Comparison of ENCODE assay signal across 9 mouse cellular contexts in the genomic region with DNA sequence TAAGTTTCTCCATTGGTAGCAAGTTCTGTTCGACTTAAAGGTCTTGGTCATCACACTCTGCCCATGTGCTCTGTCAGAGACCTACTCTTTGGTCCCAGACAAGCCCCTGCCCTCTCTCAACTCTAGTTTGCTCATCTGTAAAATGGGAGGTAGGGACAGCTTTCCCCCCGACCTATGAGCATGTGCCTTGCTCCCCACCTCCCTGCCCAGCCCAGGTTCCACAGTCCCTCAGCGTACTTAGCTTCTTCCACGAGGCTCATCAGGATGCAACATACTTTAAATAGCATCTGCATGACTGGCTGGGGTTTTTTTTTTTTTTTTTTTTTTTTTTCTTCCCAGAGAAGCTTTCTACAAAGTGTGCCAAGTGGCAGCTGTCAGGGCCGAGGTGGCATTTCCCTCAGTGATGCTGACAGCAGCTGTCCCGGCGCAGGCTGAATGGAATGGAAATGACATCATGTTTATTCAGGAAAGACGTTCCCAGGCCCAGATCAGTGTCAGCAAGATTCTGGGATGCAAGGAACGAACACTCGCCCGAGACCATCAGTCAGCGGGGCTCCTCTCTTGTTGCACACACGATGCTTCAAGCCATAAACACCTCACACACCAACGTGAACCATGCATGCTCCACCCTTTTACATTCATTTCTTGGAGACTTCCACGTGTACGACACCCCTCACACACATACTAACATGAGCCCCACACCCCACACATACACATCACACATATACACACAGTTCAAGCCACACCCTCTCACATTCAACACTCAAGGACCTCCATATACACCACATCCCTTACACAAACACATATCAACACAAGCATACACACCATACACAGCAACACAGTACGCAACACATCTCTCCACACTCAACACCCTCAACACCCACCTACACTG. TPM values are rescaled to one million over a fixed set of nuclear protein-coding genes. Genes with fewer than 3 reads are reported as not detected.
DNase-seq lines count a peak whose midpoint lies in the region; ATAC-seq and TF ChIP-seq lines count a peak whose summit lies in the region.
"Had no signal": no experiment of that assay in that cellular context is flagged by ENCODE, and none has a peak within 500 bp of the region (broad histone marks: within the 10 kb centered on the region; RNA-seq: fewer than 3 reads in every experiment).

No protein-coding gene starts in this region.

- peak; percentile 32 for ATAC-seq in lung, postnatal 0 days

- WGBS in lung, postnatal 0 days = 39% methylated on average over 17 of the region's 17 CpGs
- 40% methylated on average over 17 of the region's 17 CpGs for WGBS in lung, adult 2 months

- no peaks in the 10 kb centered on the region for H3K9me3 ChIP-seq in lung, postnatal 0 days (ENCODE audit: low read length)

- H3K9ac ChIP-seq in lung, postnatal 0 days (replicated peaks; ENCODE audit: low read depth) = no peak overlapping the region

- no peak overlapping the region for H3K27ac ChIP-seq in lung, postnatal 0 days (ENCODE audit: low read length)
- H3K27ac ChIP-seq: kidney, postnatal 0 days had no signal

- H3K4me3 ChIP-seq in lung, postnatal 0 days (ENCODE audit: low read depth, low read length) = no peak overlapping the region
- no peak overlapping the region for H3K4me3 ChIP-seq in lung, adult 2 months (replicated peaks; ENCODE audit: extremely low read depth, low read depth, low read length)

- no peak for TF ChIP-seq EP300 in lung, postnatal 0 days (IDR thresholded peaks at IDR 0.05)

- no peak overlapping the region for H3K4me2 ChIP-seq in lung, postnatal 0 days (replicated peaks; ENCODE audit: low read depth, low read length)

- H3K4me1 ChIP-seq in lung, postnatal 0 days (ENCODE audit: insufficient read depth, low read depth, low read length) = no peaks in the 10 kb centered on the region
- H3K4me1 ChIP-seq in lung, adult 2 months (ENCODE audit: control insufficient read depth, insufficient read depth, low read length) = no peaks in the 10 kb centered on the region

- peak; percentile 11 for DNase-seq in lung, postnatal 0 days (ENCODE audit: low spot score)
- no peak for DNase-seq in lung, adult 2 months
- peak; percentile 45 to 63 for DNase-seq in frontal cortex, postnatal 36 days (ENCODE audit: low spot score in 2 of 2)
- peak; percentile 8 for DNase-seq in lung, postnatal 14 days
- DNase-seq in skeletal muscle tissue, adult 2 months (ENCODE audit: low read depth, low spot score) = peak; percentile 91
- DNase-seq in urinary bladder, postnatal 10 days (ENCODE audit: low spot score) = no peak
- DNase-seq in cerebellum, adult 8-10 months = no peak

- TF ChIP-seq CTCF in lung, postnatal 0 days (IDR thresholded peaks at IDR 0.05) = no peak
- TF ChIP-seq CTCF in lung, adult 2 months (IDR thresholded peaks at IDR 0.05; ENCODE audit: insufficient read depth, low read length) = no peak

- H3K27me3 ChIP-seq in lung, postnatal 0 days (replicated peaks; ENCODE audit: insufficient read depth, low read length) = no peaks in the 10 kb centered on the region

- TF ChIP-seq POLR2A in lung, adult 2 months (IDR thresholded peaks at IDR 0.05; ENCODE audit: borderline replicate concordance, extremely low read depth, low read depth, low read length) = no peak

- no peaks in the 10 kb centered on the region for H3K36me3 ChIP-seq in lung, postnatal 0 days (ENCODE audit: insufficient read depth, low read length)

RNA-seq across cellular contexts. Expression of gene Lhx2, which starts 56.1 kb away (rescaled TPM):
- polyA plus RNA-seq in lung, postnatal 0 days (2015; fragmentation: Nextera tagmentation; extraction: Ambion mirVana) = not detected in 2 replicates
- polyA plus RNA-seq in lung, adult 2 months (2012; rRNA removed) = not detected in 2 replicates
- polyA plus RNA-seq: lung, embryonic 16.5 days had no signal

Comparison
In these comparisons a context has a peak if more than half of its experiments do, and no peak if none do; other contexts are left out.
1. DNase-seq: peak in lung, postnatal 0 days (single experiment), frontal cortex, postnatal 36 days (2 of 2), lung, postnatal 14 days (single experiment) and skeletal muscle tissue, adult 2 months (single experiment); none in lung, adult 2 months (single experiment), urinary bladder, postnatal 10 days (single experiment) and cerebellum, adult 8-10 months (single experiment).